Mouse (Mus musculus) brain, adult 2 months (tissue): ENCODE measurements around the gene Wdr60.

Experiments
- DNase-seq: peaks from one replicate; pipeline ENCODE4 v3.0.0; 2011; ENCODE audit warnings: low read depth, low spot score

The Wdr60 gene

GRCm38 (mm10) chr12:116183212-116183935 lies 79.4 kb downstream of the Wdr60 start:
- DNase-seq: no peak

GRCm38 (mm10) chr12:116182376-116182775 lies 80.4 kb downstream of the Wdr60 start:
- no peak for DNase-seq

GRCm38 (mm10) chr12:116181436-116182050 lies 81.3 kb downstream of the Wdr60 start:
- peak; percentile 44 for DNase-seq

GRCm38 (mm10) chr12:116176930-116177329 lies 85.9 kb downstream of the Wdr60 start:
- DNase-seq: no peak

- DNase-seq: peak; percentile 73
Measured at GRCm38 (mm10) chr12:116169666-116170065, 93.2 kb downstream of the Wdr60 start.

GRCm38 (mm10) chr12:116165368-116165767 lies 97.5 kb downstream of the Wdr60 start:
- no peak for DNase-seq

- DNase-seq: no peak
Measured at GRCm38 (mm10) chr12:116159695-116160094, 103.1 kb downstream of the Wdr60 start.

GRCm38 (mm10) chr12:116159223-116159622 lies 103.6 kb downstream of the Wdr60 start:
- DNase-seq: no peak

- peak; percentile 46 for DNase-seq
Measured at GRCm38 (mm10) chr12:116156792-116157532, 105.9 kb downstream of the Wdr60 start.
